Mouse (Mus musculus): Measurements from ENCODE around the gene Hist2h2ab. TPM values are rescaled to one million over a fixed set of nuclear protein-coding genes. Genes with fewer than 3 reads are reported as not detected.

Hist2h2ab gene
- total and polyA plus RNA-seq, 3 experiments, result 0.72 to 234 TPM; not detected in 1

DNA sequence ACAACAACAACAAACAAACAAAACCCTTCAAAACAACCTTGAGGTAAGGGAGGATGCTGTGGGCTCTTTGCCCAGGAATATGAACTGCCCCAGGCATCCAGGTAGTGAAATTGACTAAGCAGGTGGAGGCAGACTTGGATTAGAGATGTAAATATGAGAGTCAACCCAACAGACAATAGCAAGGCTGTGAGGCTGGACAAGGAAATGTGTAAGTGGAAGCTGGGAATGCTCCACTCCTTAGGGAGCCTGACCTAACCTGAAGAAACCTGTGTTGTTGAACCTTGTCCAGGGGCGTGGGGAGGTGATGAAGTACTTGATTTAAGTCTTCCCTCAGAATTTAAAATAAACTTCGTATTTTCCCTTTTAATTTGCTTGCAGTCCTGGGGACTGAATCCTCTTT is 40.8 kb upstream of the Hist2h2ab start:
- H3K27me3 ChIP-seq (ENCODE audit: control insufficient read depth in 1 of 2, insufficient read depth in 2 of 2, low read length in 2 of 2), result no peaks in the 10 kb centered on the region
- H3K4me3 ChIP-seq (ENCODE audit: control insufficient read depth in 1 of 2, insufficient read depth in 1 of 2, low read depth in 2 of 2, low read length in 2 of 2), result no peak overlapping the region
- no peak overlapping the region for H3K27ac ChIP-seq (ENCODE audit: control insufficient read depth, low read depth, low read length)
- TF ChIP-seq TBP (IDR thresholded peaks at IDR 0.05; ENCODE audit: low read depth, low read length) (no peak), MAZ (IDR thresholded peaks at IDR 0.05; ENCODE audit: low read depth, low read length) (no peak), POLR2A (IDR thresholded peaks at IDR 0.05; ENCODE audit: control insufficient read depth in 1 of 2, insufficient read depth in 1 of 2, low read depth in 1 of 2, low read length in 2 of 2, poor library complexity in 1 of 2) (peak in 1 of 2 experiments; percentile 18; a peak in 1 of 4 replicates), NRF1 (IDR thresholded peaks at IDR 0.05; ENCODE audit: insufficient read depth, low read depth, low read length, poor library complexity, severe bottlenecking) (no peak), POLR2AphosphoS2 (IDR thresholded peaks at IDR 0.05; ENCODE audit: low read length) (peak; percentile 73), MAX (IDR thresholded peaks at IDR 0.05; ENCODE audit: low read length) (no peak), NELFE (IDR thresholded peaks at IDR 0.05; ENCODE audit: low read depth, low read length) (peak; percentile 13; the same call in 1 of the 2 replicates)
- DNase-seq (ENCODE audit: low read depth, low spot score), result peak; percentile 39
- H3K79me2 ChIP-seq (ENCODE audit: control insufficient read depth, insufficient read depth, low read length, poor library complexity), result peaks cover 17% of the 10 kb centered on the region
- H3K9me3 ChIP-seq (replicated peaks; ENCODE audit: insufficient read depth, low read length), result no peaks in the 10 kb centered on the region
- peaks cover 22 to 24% of the 10 kb centered on the region in 2 experiments for H3K36me3 ChIP-seq (ENCODE audit: control insufficient read depth in 1 of 2, insufficient read depth in 2 of 2, low read length in 2 of 2)
- peaks cover 2 to 18% of the 10 kb centered on the region in 2 experiments for H3K4me1 ChIP-seq (ENCODE audit: control insufficient read depth in 1 of 2, insufficient read depth in 2 of 2, low read length in 2 of 2)
- no peak overlapping the region for H3K9ac ChIP-seq (ENCODE audit: control insufficient read depth, low read depth, low read length, poor library complexity, severe bottlenecking)

DNA sequence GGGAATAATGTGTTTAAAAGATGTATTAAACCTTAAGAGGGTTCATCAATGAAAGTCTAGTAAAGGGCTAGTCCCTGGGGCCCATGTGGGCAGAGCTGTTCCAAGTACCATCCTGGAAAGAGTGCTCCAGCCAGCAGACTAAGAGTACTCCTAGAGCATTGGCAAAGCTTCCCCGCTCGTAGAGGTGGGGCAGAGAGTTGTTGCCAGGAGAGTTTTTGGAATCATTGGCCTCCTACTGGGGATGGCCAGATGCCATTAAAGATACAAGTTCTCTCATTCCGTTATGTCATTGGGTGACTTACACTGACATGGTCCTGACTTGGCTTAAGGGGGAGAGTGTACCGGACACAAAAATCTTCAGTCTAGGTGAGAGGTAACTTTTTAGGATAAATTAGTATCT is 40.1 kb upstream of the Hist2h2ab start:
- H3K27me3 ChIP-seq (ENCODE audit: control insufficient read depth in 1 of 2, insufficient read depth in 2 of 2, low read length in 2 of 2), result no peaks in the 10 kb centered on the region
- H3K4me1 ChIP-seq (ENCODE audit: control insufficient read depth in 1 of 2, insufficient read depth in 2 of 2, low read length in 2 of 2), result peaks cover 2 to 12% of the 10 kb centered on the region in 2 experiments
- no peak overlapping the region for H3K9ac ChIP-seq (ENCODE audit: control insufficient read depth, low read depth, low read length, poor library complexity, severe bottlenecking)
- peaks cover 12% of the 10 kb centered on the region for H3K79me2 ChIP-seq (ENCODE audit: control insufficient read depth, insufficient read depth, low read length, poor library complexity)
- H3K9me3 ChIP-seq (replicated peaks; ENCODE audit: insufficient read depth, low read length), result no peaks in the 10 kb centered on the region
- H3K27ac ChIP-seq (ENCODE audit: control insufficient read depth, low read depth, low read length), result no peak overlapping the region
- peak; percentile 36 for DNase-seq (ENCODE audit: low read depth, low spot score)
- no peak overlapping the region for H3K4me3 ChIP-seq (ENCODE audit: control insufficient read depth in 1 of 2, insufficient read depth in 1 of 2, low read depth in 2 of 2, low read length in 2 of 2)
- TF ChIP-seq ZNF384 (IDR thresholded peaks at IDR 0.05; ENCODE audit: low read depth, low read length) (no peak), JUND (IDR thresholded peaks at IDR 0.05; ENCODE audit: low read depth, low read length) (no peak), E2F4 (IDR thresholded peaks at IDR 0.05; ENCODE audit: borderline replicate concordance, low read depth, low read length) (no peak), GABPA (IDR thresholded peaks at IDR 0.05; ENCODE audit: low read depth, low read length) (no peak), POLR2A (IDR thresholded peaks at IDR 0.05; ENCODE audit: control insufficient read depth in 1 of 2, insufficient read depth in 1 of 2, low read depth in 1 of 2, low read length in 2 of 2, poor library complexity in 1 of 2) (no peak), USF1 (IDR thresholded peaks at IDR 0.05; ENCODE audit: low read depth, low read length) (no peak), EP300 (IDR thresholded peaks at IDR 0.05; ENCODE audit: low read depth in 1 of 2, low read length in 2 of 2) (no peak), USF2 (IDR thresholded peaks at IDR 0.05; ENCODE audit: borderline replicate concordance in 1 of 2, insufficient read depth in 1 of 2, low read depth in 1 of 2, low read length in 2 of 2) (no peak), MYB (IDR thresholded peaks at IDR 0.05; ENCODE audit: low read depth, low read length) (no peak), TAL1 (IDR thresholded peaks at IDR 0.05; ENCODE audit: low read length) (no peak), KAT2A (conservative IDR thresholded peaks at IDR 0.05; ENCODE audit: low read depth, low read length) (no peak), ZC3H11A (IDR thresholded peaks at IDR 0.05; ENCODE audit: low read depth, low read length) (no peak), GATA1 (IDR thresholded peaks at IDR 0.05; ENCODE audit: low read depth, low read length) (no peak), NELFE (IDR thresholded peaks at IDR 0.05; ENCODE audit: low read depth, low read length) (no peak), TCF12 (IDR thresholded peaks at IDR 0.05; ENCODE audit: low read depth, low read length) (no peak)
- peaks cover 17 to 22% of the 10 kb centered on the region in 2 experiments for H3K36me3 ChIP-seq (ENCODE audit: control insufficient read depth in 1 of 2, insufficient read depth in 2 of 2, low read length in 2 of 2)

Data from MEL (cell line).